Mouse (Mus musculus) right cerebral cortex, adult 18-20 months (tissue): ENCODE results near the gene Clec4b2.
"Not testable (repeated sequence)": the region's sequence is repeated elsewhere in the genome, so short reads cannot be mapped to it uniquely, and the experiment has no call there.

Source experiments
- DNase-seq: peaks from one replicate; pipeline ENCODE4 v3.0.0; 2022; ENCODE audit warnings: mixed read lengths

Gene Clec4b2

DNA sequence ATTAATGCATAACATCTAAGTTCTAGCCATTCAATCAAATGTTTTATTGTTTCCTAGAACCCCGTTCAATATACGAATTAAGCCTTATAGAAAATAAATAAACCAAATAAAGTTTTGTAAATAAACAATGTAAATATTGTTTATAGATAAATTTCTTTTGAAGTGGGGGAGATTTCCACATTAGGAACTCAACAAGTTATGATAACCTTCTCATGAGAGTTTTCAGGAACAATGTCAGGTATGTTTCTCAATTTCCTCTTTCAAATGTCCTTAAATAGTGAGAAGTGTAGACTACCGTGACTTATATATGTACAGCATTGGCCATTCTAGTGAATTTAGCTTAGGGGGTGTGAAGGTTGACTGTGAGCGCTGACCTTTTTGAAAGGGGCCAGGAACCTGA lies at the start of gene Clec4b2:
Clec4b2 (plus strand) TSS at position 301 of the 400 bp plus-strand sequence.
- no peak for DNase-seq

DNA sequence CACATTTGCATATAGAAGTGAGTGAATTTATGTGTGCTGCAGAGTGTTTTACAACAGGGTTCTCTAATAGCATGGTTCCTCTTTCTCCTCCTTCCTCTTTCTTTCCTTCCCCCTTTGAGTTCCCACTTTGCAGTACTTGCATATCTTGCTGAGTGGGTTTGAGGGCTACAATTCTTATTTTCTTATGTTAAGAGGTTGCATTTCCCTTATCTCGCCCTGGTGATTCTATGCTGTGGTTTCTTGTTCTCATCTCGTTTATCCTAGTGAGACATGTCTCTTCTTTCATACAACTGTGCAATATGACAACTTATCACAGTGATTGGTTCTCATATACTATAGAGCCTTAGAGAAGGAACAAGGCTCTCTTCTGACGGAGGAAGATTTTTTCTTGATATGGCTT lies 49.5 kb upstream of the Clec4b2 start:
- no peak for DNase-seq

DNA sequence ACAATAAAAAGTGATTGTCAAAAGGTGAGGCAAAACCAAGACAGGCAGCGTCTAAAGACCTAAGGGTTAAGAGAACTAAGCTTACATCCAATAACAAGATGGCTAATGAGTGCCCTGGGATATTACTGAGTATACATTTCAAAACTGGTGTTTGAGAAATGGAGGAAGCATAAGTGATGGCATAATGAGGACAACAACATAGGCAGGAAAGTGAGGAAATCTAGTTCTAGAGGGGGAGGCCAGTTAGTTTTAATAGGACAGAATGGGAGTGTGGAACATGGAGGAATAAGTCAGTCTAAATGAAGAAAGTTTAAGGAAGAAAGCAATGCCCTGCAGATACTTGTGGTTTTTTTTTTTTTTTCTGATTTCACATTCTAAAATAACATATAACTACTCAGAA lies 45.5 kb upstream of the Clec4b2 start:
- no peak for DNase-seq

DNA sequence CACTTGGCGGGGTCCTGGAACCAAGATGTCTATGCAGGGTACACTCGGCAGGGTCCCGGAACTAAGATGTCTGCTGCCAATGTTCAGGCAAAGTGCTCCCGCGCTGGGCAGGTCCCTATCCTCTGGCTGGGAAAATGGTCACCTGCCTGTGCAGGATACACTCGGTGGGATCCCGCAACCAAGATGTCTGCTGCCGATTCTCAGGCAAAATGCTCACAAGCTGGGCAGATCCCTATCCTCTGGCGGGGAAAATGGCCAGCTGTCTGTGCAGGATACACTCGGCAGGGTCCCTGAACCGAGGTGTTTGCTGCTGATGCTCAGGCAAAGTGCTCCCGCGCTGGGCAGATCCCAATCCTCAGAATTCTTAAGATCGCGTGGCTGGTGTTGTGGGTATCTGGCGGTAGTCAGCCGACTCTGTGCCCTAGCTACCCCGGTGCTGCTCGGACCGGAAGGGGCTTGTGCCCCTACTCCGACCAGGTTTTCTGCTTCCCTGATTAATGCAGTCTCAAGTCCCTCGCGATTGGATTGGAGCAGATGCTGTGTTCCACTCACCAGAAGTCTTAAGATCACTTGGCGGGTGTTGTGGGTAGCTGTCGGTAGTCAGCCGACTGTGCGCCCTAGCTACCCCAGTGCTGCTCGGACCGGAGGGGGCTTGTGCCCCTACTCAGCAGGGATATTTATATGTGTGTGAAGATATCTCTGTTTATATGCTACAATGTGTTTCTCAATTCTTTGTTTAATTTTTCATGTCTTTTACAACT lies 34.7 kb upstream of the Clec4b2 start:
- DNase-seq, result not testable (repeated sequence)

DNA sequence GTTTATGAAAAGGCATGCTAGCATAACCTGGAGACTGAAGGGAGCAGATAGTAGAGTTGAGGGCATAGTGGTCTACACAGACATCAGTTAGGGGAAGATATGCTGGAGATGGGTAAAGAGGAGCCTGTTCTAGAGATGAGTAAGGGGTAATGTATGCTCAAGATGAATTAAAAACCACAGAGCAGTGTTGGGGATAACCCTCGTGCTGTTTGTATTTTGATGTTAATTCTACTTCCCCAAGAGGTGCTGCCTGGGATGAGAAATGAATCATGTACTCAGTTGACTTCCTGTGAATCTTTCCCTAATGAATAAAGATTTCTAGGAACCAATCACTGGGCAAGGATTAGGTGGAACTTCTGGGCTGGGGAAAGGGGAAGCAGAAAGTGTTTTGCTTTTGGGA lies 2.6 kb upstream of the Clec4b2 start:
- no peak for DNase-seq

DNA sequence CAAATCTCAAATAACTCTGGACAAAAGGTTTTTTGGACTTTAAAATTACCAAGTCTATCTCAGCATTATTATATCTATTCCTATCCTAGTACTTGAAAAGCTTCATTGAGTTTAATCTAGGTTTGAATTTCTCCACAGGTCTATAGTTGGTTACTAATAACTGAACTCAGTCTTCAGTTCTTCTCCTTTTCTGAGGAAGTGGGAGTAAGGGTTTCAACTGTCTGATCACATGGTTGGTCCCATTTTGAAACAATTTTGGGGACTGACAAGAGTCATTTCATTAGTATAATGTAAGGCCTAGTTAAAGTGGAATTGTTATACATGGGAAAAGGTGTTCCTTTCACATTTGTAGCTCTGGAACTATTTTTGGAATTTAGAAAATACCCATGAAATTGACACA lies 1.7 kb upstream of the Clec4b2 start:
- no peak for DNase-seq

DNA sequence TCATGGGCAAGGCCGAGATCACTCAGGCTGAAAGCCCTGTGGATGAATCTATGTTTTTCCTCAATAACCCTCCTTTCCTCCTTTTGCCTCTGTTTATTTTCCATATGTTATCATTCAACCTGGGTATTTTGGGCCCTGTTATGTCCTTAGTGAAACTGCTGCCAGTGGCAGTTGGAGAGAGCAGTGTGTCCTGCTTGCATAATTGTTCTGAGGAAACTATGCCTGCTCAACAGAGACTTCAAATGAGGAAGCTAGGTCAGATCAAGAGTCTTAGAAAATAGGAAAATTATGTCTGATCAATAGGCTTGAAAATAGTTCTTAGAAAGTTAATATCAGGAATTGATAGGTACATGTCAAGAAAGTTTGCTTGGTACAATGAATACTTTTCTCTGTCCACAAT lies 2.9 kb downstream of the Clec4b2 start:
- DNase-seq, result no peak

DNA sequence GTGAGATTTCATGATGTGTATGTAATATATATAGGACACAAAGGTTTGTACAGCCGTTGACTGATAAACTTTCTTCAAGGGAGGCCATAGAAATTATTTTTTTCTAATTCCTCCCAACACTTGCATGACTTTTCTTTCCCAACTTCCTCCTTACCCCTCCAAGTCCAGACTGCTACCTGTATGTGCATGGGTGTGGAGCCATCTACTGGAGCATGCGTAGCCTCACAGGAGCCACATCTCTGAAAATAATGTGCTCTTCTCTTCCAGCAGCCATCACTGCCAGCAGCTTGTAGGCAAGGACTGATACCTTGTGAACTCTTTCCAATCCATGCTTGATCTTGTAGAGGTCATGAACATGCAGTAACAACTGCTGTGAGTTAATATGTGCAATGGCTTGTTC lies 12.2 kb downstream of the Clec4b2 start:
- DNase-seq, result peak; percentile 7

DNA sequence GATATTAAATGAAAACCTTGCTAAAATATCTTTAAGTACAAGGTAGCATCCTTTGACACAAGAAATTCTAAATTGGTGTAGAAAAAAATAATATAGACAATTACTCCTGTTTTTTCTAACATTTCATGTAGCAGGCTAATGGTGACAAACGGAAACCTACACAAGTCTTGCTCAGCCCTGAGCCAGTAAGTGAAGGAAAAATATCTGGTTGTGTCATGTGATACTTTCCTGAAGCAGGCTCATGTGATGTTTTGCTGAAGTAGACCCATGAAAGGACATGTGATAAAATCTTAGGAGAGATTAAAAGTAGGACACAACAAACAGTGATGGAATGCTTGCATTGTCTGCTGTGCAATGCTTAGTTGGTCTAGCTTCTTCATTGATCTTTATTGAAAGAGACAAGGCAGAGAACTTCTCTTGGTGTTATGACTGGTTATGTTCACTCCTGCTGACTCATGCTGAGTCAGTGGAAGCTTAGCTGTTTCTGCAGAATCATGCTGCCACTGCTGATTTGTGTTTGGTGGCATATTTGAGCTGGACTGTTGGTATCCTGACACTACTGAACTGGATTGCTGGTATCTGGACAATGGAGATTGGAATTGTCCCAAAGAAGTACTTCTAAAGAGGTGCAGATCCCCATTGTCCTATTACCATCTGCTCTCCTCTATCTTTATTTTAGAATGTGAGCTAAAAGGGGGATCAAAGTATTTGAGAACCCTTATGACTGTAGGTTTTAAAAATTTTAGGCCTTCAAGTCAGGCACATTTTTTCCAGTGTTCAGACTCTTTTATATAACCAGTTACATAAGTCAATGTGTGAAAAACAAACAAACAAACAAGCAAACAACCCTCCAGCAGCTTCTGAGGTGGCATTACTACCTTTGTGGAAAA lies 34.7 kb downstream of the Clec4b2 start:
- no peak for DNase-seq

DNA sequence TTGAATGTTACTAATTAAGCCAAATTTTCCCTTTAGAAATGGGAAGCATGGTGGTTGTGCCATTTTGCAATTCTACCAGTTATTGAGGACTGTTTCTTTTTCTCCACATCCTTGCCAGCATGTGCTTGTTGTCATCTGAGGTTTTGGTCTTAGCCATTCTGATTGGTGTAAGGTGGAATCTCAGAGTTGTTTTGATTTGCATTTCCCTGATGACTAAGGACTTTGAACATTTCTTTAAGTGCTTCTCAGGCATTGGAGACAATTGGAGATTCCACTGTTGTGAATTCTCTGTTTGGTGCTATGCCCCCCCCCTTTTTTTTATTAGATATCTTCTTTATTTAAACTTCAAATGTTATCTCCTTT lies 35.4 kb downstream of the Clec4b2 start:
- not testable (repeated sequence) for DNase-seq

DNA sequence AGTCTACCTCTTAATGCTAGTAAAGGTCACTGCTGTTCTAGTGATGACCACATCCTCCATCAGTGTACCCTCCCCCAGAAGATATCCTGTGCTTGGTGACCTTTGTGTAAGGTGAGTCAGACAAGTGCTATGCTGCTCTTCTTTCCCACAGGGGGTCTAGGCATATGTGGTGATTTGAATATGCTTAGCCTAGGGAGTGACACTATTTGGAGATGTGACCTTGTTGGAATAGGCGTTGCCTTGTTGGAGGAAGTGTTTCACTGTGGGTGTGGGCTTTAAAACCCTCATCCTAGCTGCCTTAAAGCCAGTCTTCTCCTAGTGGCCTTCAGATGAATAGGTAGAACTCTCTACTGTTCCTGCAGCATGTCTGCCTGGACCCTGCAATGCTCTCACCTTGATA lies 39.0 kb downstream of the Clec4b2 start:
- no peak for DNase-seq

DNA sequence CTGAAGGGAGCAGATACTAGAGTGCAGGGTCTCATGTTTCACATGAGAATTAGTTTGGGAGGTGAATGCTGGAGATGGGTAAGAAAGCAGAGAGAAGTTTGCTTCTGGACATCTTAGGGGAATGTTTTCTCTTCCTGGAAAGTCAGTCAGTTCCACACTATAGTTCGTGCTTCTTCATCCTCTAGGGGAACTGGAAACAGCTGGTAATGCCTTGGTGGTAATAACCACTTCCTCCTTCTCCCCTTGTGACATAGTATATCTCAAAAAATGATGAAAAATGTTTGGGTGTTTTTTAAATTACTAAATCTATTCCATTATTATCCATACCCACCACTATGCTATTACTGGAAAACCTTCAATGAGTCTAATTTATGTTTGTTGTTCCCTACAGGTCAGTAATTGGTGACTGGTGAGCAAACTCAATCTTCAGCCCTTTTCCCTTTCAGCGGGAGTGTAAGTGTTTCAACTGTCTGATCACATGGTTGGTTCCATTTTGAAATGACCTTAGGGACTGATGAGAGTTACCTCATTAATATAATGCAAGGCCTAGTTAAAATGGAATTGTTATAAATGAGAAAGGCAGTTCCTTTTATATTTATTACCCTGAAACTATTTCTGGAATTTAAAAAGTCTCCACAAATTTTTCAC lies 55.0 kb downstream of the Clec4b2 start:
- no peak for DNase-seq

DNA sequence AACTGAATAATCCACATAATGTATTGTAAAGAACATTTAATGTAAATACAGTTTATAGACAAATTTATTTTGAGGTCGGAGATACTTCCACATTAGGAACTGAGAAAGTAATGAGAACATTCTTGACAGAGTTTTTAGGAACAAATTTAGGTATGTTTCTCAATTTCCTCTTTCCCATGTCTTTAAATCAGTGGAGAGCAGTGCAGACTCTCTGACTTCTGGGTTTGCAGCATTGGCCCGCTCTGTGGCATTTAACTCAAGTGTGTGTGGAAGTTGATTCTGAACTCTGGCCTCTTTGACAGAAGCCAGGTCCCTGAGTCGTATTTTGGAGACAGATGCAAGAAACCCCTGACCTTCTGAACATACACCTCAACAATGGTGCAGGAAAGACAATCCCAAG lies 57.0 kb downstream of the Clec4b2 start, which contains the start of gene Clec4n:
Clec4n (plus strand) TSS at position 200 of the 400 bp plus-strand sequence.
- DNase-seq, result no peak

DNA sequence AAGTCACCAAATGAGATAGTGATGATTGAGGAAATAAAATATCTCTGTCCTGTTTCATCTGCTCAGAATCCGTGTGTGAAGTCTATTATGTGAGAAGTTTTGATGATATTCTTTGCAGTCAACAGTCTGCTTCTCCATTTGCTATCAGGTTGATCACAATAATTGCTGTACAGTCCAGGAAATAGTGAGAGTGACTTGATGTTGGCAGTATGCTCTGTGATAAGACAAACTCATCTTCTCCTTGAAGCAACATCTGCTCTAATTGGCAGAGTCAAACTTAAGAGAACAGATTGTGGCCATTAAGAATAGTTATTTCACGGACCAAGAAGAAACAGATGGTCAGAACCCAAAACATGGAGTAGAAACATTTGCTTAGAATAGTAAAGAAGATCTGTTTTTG lies 58.5 kb downstream of the Clec4b2 start:
- DNase-seq, result no peak

DNA sequence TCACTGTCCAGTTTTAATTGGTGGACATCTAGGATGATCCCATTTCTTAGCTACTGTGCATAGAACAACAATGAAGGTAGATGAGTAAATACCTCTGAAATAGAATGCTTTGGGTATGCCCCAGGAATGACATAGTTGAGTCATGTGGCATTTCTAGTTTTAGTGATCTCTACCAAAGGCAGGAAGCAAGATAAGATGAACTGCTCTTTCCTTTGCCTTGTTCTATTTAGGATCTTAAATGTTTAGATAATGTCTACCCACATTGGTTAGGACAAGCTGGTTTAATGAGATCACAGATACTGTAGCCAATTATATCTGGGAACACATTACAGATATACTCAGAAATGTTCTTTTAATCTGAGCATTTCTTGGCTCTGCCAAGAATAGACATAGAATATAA lies 64.9 kb downstream of the Clec4b2 start:
- DNase-seq, result no peak

DNA sequence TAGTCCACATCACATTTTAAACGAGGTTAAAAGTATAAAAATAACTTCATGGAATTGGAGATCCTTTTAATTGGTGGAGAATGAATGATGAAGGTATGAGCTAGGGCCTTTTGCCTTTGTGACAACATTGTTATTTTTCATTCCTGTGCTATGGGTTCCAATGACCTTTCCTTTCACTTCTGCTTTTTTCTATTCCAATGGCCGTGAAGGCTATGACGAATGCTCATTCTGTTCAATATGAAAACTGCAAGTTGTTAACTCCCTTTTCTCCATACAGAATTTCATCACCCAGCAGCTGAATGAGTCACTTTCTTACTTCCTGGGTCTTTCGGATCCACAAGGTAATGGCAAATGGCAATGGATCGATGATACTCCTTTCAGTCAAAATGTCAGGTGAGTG lies 71.5 kb downstream of the Clec4b2 start:
- no peak for DNase-seq

DNA sequence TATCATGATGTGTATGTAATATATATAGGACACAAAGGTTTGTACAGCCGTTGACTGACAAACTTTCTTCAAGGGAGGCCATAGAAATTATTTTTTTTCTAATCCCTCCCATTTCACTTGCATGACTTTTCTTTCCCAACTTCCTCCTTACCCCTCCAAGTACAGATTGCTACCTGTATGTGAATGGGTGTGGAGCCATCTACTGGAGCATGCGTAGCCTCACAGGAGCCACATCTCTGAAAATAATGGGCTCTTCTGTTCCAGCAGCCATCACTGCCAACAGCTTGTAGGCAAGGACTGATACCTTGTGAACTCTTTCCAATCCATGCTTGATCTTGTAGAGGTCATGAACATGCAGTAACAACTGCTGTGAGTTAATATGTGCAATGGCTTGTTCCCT lies 76.2 kb downstream of the Clec4b2 start:
- not testable (repeated sequence) for DNase-seq

DNA sequence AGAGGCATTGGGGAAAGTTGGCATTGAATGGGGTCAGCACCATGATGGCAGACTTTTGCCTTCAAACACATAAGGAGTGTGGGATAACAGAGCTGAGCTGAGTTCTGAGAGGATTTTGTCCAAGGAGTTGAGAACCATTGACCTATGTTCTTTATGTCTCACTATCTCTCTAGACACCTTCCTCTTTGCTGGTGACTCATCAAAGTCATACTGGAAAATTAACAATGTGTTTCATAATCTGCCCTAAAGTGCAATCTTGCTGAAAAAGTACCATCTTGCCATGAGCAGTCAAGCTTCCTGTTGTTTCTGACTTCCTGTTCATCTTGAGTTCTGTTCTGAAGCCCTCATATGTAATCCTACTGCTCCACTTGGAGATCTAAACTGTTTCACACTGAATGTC lies 80.0 kb downstream of the Clec4b2 start:
- no peak for DNase-seq
